Mouse (Mus musculus) CD8-positive naive resting alpha-beta T cell, adult 2 months (primary cell): ENCODE results near the gene Rab8b.
A peak's percentile ranks its signal among the peaks of the same experiment; 100 is the strongest.
"Not testable (repeated sequence)": the region's sequence is repeated elsewhere in the genome, so short reads cannot be mapped to it uniquely, and the experiment has no call there.

Experiments
- DNase-seq, 2 experiments: peaks; one replicate each; pipeline ENCODE4 v3.0.0; 2022; ENCODE audit warnings: low read depth in 2 of 2, low spot score in 2 of 2

Gene Rab8b

DNA sequence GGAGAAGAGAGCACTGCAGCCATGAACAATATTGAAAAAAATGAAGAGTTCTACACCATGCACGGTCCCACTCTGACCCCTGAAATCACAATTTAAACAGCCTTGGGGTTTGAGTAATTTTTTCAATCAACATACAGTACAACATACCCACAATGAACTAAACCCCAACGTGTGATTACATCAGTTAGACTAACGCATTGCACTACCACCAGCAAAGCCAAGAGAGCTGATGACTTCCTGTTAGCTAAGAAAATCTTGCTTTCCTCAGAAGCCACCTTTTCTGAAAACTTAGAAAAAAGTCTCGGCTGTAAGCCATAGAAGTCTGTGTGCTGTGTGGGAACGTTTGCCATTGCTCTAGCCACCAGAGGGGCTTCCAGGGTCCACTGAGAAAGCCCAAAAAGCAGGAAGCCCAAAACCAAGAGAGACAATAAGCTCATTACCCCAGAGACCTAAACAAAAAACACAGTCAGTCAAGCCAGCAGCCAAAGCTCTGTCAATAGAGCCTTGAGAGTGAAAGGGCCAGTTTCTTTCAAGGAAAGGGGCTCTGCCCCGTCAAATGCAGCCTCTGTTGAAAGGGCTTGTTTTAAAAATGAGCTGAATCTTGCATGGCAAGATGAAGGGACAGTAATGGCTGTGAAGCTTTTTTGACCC is 31.4 kb downstream of the Rab8b start:
- no peak for DNase-seq

DNA sequence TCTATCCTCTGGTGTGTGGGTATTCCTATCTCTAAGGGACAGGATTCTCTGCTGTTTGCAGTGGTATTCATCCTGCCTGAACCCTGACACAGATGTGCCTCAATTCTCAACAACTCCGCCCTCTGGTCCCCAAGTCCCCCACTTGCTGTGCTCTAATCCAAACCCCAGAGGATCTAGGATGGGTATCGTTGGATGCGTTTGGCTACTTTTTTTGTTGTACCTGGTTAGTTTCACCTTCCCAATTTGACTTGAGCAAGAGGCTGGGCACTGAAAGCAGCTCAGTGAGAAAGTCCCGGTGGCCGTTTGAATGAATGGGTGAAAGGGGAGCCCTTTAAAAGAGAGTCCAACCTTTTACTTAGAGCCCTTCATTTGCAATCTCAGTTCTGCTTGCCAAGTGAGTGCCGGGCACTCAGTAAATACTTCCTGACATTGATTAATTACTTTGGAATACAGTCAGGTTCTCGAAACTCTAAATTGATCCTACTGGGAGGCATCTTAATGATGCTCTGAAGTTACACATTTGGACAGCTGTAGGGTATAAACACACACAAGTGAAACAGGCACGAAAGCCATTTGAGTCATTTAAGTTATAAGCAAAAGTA is 32.1 kb downstream of the Rab8b start:
- DNase-seq, result no peak

DNA sequence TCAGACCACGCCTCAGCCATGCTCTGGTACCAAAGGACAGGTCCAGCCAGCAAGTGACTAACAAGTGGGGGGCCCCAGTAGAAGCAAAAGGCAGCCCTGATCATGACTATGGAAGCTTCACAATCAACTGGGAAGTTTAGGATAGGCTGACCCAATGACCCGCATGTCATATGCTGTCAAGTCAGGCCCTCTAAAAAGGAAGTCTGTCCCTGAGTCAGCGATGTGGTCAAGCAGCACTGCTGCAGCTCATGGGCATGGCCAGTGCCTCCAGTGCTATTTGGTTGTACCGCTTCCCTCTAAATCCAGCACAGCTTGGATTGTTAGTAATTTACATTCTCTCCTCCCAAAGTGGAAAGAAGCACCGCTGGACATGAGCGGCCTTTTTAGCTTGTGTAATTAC is 32.7 kb downstream of the Rab8b start:
- no peak for DNase-seq

DNA sequence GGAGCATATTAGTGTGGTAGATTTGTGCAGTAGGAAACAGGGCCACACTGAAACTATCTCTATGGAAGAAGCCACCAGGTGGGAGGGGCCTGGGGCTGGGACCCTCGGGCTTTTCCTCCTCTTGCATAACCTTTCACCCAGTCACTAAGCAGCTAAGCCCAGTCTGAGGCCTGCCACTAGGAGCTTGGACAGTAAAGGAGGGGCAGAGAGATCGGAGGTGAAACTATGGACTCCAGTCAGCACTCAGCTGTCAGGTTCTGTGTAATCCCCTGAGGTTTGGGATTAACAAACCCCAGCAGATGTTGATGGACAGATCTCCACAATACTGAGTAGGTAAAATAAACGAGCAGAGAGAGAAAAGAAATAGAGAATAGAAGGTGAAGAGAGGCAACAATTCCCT is 33.1 kb downstream of the Rab8b start:
- no peak for DNase-seq

DNA sequence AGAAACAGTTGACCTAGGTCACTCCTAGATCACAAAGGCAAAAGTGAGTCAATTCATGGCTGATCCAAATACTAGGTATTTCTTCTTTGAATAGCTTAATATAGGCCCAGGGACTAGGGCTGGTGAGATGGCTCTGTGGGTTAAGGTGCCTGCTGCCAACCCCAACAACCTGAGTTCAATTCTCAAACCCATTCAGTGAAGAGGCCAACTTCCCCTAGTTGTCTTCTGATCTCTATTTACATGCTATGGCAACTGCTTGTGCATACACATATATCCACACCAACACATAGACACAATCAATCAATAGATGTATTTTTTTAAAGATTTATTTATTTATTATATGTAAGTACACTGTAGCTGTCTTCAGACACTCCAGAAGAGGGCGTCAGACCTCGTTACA is 34.9 kb downstream of the Rab8b start:
- no peak for DNase-seq

DNA sequence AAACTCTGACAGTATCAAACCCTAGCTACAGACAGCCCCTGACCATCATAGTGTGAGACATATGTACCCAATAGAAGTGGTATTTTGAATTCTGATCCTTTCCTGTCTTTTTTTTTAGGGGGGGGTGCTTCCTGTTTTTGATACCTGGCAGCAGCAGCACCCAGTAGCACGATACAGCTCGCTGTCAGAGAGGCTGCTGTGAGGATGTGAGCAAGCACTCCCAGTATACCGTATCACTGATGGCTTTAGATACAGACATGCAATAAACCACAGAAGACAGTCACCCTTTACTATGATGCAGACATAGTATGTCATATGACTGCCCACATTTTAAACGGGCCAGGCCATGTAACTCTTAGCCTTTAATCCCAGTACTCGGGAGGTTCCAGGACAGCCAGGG is 36.0 kb downstream of the Rab8b start:
- DNase-seq, result peak; percentile 28 to 44

DNA sequence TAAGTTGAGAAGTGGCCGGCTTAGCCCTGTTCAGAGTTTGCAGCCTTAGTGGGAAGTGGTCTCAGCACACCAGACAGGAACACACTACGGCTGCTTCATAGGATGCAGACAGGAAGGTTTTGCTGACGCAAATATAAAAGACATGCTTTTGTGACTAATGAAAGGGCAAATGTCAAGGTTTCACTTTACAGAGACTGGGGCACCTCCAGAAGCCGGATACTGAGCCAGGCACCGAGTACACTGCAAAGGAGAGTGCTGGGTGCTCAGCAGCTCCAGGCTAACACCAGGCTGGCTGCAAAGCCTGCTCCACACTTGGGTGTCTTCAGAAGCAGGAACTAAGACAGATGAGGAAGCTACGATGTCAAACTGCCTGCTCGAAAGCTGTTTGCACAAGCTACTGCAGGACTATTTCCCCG is 37.1 kb downstream of the Rab8b start:
- DNase-seq, result peak; percentile 21 to 52

DNA sequence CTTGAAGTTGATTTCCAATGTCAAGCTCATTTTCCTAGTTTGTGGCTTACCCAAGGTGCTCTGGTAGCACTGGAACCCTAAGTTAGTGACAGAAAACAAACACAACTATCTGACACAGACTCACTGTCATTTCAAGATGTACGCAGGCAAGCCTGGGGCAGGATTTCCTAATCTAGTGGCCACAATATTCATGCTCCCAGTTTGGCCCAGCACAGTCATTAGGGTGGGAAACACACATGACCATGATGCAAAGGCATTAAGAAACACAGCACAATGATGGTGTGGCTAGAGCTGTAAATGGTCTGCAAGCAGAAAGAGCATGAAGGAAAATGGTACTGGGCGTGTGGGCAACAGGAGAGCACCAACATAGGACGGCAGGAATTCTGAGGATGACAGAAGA is 37.6 kb downstream of the Rab8b start:
- DNase-seq, result no peak

DNA sequence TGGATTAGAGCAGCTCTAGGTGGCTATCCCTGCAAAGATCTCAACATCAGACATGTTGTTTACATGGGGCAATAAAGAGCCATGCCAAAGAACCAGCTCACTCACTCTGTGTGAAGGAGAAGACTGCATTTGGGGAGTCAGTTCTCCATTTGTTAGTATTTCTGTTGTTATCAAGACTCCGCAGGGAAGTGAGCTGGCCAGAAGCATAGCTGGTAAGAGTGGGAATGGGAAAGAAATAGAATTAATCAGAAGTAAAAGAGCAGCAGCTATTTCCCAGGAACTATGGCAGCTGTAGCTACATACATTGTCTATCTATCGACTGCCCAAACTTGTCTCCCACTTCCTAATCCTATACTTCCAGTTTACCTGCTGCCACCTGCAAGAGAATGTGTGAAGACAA is 38.7 kb downstream of the Rab8b start:
- DNase-seq, result no peak

DNA sequence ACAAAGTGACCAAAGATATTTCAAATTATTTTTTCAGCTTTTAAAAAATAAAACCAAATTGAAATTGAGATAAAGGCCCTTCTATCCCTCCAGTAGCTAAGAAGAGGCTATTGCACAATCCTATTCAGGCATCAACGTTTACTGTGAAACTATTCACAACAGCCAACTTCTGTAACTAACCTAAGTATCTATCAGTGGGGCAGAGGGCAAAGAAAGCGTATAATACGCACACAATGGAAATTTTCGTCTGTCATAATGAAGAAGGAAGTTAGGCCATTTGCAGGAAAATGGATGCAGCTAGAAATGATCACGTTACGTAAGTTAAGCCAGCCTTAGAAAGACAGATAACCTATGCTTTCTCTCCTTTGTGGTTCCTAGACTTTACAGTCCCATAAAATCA is 40.0 kb downstream of the Rab8b start:
- no peak for DNase-seq

DNA sequence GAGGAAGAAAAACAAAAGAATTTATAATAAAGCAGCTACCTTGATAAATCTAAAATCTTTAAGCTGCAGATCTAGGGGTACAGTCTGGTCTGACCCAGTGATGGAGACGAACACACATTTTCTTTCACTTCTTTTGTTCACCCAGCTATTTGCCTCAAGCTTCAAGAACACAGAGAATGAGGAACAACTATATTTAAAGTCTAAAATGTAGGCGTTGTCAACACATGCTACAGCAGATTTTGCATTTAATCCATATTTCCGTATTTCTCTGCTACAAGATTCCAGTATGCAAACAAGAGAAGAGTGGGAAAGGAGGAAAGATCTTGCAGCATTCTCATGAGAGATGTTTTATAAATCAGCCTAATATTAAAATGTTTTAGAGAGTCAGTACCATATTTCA is 40.6 kb downstream of the Rab8b start:
- no peak for DNase-seq

DNA sequence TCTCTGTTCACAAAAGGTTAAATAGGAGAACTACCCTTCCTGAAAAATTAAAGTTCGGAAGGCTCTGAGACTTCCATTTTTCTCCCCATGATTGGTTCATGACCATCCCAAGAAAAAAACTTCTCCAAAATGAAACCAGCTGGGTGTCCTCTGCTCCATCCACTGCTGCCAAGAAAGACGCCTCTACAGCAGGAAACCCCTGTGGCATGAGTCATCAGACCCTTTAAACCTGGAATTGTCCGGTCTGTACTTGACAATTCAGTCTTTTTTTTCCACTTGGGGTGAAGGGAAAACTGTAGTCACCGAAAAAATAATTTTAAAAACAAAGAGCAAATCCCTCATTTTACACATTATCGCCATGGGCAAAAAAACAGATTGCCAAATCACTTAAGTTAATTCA is 42.9 kb downstream of the Rab8b start:
- DNase-seq, result no peak

DNA sequence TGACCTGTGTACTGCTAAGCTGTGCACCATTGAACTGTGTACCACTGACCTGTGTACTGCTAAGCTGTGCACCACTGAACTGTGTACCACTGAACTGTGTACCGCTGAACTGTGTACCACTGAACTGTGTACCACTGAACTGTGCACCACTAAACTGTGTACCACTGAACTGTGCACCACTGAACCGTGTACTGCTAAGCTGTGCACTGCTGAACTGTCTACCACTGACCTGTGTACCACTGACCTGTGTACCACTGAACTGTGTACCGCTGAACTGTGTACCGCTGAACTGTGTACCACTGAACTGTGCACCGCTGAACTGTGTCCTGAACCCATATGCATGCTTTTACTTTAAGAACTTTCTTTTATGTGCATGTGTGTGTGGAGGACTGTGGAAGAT is 45.2 kb downstream of the Rab8b start:
- no peak for DNase-seq

DNA sequence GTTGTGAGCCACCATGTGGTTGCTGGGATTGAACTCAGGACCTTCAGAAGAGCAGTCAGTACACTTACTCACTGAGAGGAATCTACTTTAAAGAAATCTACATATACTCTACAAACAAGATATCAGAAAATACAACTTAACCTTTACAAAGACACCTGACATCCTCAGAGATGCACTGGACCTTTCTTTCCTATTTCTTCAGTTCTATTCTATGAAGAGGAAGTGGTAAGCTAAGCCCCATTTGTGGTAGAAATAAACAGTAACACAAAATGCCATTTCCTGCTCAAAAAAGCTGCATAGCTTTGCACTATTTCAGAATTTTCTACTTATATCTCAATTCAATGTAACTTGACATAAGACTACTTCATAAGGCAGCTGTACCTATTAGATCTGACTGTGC is 46.0 kb downstream of the Rab8b start:
- DNase-seq, result peak in 1 of 2 experiments; percentile 18

DNA sequence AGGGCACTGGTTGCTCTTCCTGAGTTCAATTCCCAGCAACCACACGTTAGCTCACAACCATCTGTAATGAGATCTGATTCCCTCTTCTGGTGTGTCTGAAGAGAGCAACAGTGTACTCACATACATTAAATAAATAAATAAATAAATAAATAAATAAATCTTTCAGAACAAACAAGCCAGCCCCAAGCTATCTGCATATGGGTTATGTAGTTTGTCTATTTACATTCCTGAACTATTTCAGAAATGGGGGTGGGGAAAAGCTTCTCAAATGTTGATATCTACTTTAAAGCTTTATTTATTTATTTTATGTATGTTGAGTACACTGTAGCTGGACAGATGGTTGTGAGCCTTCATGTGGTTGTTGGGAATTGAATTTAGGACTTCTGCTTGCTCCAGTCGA is 46.5 kb downstream of the Rab8b start:
- DNase-seq, result not testable (repeated sequence)

DNA sequence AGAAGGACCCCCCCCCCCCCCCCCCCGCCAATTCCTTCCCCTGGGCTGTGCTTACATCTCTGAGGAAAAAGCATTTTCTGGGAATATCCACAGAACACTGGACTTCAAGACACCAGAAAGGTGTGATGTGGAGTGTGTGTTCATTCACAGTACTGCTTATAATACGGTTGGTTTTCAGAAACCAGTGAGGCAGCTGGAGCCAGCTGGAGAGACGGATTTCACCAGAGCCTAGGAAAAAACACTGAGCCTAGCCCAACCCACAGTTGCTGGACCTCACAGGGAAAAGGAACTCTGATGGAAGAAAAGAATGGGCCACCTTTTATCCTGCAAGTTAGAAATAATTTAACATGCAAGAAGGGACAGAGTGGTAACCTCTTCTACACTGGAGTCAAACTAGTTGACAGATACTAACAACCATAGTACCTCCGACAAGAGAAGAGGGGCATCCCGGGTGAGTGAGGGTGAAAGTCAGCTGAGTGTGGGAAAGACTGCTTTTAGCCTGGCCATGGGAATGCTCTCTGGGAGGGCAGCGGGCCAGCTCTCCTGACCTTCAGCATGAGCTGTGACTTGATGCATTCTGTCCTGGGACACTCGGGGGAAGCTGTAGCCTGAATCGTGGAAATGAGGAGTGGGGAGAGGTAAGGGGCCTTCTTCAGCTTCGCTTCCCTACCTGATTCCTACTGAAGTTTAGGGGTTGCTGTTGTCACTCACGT is 47.3 kb downstream of the Rab8b start:
- DNase-seq, result no peak

DNA sequence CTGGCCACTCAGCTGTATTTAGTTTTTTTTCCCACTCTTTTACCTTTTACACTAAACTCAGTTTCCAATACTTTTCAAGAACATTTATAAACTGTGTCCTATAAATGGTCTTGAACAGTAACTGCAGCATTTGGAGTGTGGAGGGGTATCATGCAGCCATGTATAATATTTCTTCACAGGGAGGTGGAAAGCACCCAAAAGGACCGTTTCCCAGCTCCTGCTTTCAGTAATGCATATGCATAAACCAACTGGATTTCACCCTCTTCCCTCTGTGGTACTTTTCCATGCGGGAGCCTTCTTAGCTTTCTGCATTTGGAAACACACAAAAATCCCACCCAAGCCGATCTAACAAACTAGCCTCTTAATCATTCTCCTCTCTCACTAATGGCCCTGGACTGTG is 54.8 kb downstream of the Rab8b start:
- no peak for DNase-seq

DNA sequence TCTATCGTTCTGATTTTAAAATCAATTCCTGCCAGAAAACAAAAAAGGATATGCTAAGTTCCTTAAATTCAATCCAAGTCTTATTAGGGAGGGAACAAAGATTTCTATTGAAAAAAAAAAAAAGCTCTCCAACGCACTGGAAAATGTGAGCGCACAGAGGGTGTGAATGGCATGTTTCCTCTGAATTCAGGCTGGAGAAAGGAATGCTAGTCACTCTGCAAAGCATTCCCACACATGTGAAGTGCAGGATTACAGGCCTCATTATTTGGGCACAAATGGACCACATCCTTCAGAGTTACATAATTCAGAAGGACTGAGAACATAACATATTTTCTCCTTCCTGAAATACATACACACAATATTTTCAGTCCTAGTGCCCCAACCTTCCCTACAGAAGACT is 56.0 kb downstream of the Rab8b start:
- DNase-seq, result no peak

DNA sequence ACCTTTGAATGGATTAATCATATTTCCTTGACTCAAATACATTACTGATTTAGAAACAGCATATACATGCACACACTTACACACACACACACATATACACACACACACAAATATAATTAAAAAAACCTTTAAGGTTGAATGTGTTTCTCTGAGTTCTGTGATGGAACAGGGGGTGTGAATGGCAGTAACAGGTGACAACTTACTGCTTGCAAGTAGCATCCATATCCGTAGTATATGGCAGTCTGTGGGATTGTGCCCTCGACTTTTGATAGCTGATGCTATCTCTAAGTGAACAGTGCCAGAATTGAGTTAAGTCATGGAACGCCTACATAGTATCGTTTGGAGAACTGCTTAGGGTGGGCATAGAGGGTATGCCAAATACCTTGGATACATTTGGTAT is 57.3 kb downstream of the Rab8b start:
- no peak for DNase-seq

DNA sequence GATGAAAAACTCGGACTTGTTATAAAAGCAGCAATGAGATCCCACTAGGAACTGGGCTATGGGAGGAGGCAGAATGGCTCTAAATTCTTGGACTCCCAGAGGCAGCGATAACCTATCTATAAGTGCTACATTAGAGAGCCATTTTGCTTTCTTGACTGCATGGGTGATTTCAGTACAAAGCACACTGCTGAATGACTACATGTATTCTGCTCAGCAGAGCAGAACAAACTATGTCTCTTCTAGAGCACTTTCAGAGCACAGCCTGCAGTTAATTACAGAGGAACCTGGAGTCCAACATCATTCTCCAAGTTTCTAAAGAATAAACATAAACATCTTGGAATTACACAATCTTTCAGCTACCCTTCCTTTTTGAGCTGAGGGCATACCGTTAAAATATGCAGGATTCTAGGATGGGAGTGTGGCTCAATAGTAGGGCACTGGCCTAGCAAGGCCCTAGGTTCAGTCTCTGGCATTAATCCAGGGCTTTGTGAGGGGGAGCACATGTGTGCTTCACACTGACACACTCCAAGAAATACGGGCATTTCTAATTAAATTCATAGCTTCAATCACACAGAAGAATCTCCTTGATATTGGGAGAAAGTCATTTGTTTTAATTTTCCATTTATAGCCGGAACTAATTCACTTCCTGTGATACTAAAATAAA is 58.3 kb downstream of the Rab8b start:
- no peak for DNase-seq

DNA sequence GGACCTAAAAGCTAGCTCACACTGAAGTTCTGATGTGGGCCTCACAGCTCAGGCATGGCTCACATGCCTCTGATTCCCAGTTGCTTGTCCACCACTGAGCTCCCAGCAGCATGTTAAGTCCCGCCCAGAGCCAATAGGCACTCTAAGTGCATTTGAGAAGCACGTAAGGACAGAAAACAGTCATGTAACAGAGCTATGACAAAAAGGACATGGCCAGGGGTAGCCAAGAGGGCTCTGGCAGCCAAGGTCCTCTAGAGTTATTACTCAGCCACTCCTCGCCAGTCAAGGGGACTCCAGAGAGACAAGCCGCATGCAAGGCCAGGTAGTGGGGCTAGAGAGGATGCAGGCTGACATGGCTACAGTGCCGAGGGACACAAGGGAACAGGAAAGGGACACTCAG is 60.0 kb downstream of the Rab8b start:
- no peak for DNase-seq

DNA sequence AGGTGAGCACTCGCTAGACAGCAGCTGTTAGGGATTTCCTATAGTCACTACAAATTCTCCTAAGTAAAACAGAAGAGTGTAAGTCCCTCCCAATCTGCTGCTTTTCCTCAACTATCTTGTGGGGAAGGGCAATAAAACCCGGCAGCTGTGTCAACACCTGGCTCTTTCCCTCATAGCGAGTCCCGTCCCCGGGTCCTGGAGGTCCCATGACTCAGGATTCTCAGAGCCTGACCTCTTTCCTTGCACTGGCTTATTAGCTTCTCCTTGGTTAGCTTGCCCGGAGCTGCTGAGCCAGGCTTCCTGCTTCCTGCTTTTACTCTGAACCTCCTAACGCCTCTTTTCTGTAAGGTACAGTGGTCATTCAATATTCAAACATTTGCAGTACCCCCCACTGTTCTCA is 63.6 kb downstream of the Rab8b start:
- DNase-seq, result no peak
